Mouse (Mus musculus) stomach, postnatal 0 days (tissue): ENCODE measurements at regions not wholly inside any gene's neighbourhood (a gene's known extent, or its start where the extent isn't known, plus 50 kb on each side); places are given as distances from the start of the nearest gene placed in this dataset.

Source experiments
- CTCF ChIP-seq: IDR thresholded peaks from 2 replicates; pipeline ENCODE4 v1.5.1; 2016; ENCODE audit warnings: antibody characterized with exemption, low read depth, mild to moderate bottlenecking, moderate library complexity
- EP300 ChIP-seq: optimal IDR thresholded peaks from 2 replicates; pipeline ENCODE3; 2016; ENCODE audit warnings: antibody characterized with exemption

DNA sequence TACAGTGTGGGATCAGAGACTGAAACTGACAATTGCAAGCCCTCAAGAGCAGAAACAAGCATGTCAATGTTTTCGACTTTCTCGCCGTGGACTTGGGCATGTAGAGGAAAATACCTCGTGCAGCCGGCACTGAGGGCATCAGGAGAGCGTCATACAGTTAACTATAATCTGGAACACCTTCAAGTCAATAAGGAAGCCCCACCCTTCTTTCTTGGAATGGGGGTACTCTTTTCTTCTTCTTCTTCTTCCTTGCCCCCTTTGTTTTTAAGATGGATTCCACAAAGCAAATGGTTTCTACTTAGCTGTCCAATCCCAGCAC is 452.5 kb downstream of the Wdr11 start:
- TF ChIP-seq CTCF (no peak), EP300 (no peak)
